Mouse (Mus musculus): ENCODE measurements at regions not wholly inside any gene's neighbourhood (a gene's known extent, or its start where the extent isn't known, plus 50 kb on each side); places are given as distances from the start of the nearest gene placed in this dataset.

GRCm38 (mm10) chr9:23911851-23912250, 185.9 kb upstream of the Npsr1 start:
- Histone ChIP-seq H3K36me3 (ENCODE audit: insufficient read depth) (no peaks in the 10 kb centered on the region), H3K27ac (ENCODE audit: low read depth) (no peak overlapping the region), H3K4me2 (no peak overlapping the region), H3K9ac (no peak overlapping the region), H3K9me3 (ENCODE audit: low read depth, low read length) (no peaks in the 10 kb centered on the region), H3K4me3 (ENCODE audit: low read depth, low read length) (no peak overlapping the region), H3K27me3 (ENCODE audit: insufficient read depth, low read length) (no peaks in the 10 kb centered on the region), H3K4me1 (ENCODE audit: insufficient read depth) (no peaks in the 10 kb centered on the region)
- 92% methylated on average over 1 of the region's 1 CpGs for whole genome bisulfite sequencing
- ATAC-seq (ENCODE audit: insufficient read depth) (no peak), DNase-seq (no peak)
- TF ChIP-seq CTCF (IDR thresholded peaks at IDR 0.05; ENCODE audit: low read depth): no peak

GRCm38 (mm10) chr9:23917345-23917744, 180.5 kb upstream of the Npsr1 start:
- Histone ChIP-seq H3K9ac (no peak overlapping the region), H3K27me3 (ENCODE audit: insufficient read depth, low read length) (no peaks in the 10 kb centered on the region), H3K27ac (ENCODE audit: low read depth) (no peak overlapping the region), H3K4me3 (ENCODE audit: low read depth, low read length) (no peak overlapping the region), H3K4me1 (ENCODE audit: insufficient read depth) (no peaks in the 10 kb centered on the region), H3K36me3 (ENCODE audit: insufficient read depth) (no peaks in the 10 kb centered on the region), H3K9me3 (ENCODE audit: low read depth, low read length) (no peaks in the 10 kb centered on the region), H3K4me2 (no peak overlapping the region)
- 94% methylated on average over 5 of the region's 5 CpGs for WGBS
- TF ChIP-seq CTCF (IDR thresholded peaks at IDR 0.05; ENCODE audit: low read depth): no peak
- ATAC-seq (ENCODE audit: insufficient read depth): no peak
- no peak for DNase-seq

- Histone ChIP-seq H3K9me3 (ENCODE audit: low read depth, low read length) (no peaks in the 10 kb centered on the region), H3K27me3 (ENCODE audit: insufficient read depth, low read length) (no peaks in the 10 kb centered on the region), H3K4me3 (ENCODE audit: low read depth, low read length) (no peak overlapping the region), H3K9ac (no peak overlapping the region), H3K4me1 (ENCODE audit: insufficient read depth) (no peaks in the 10 kb centered on the region), H3K36me3 (ENCODE audit: insufficient read depth) (no peaks in the 10 kb centered on the region), H3K27ac (ENCODE audit: low read depth) (no peak overlapping the region), H3K4me2 (no peak overlapping the region)
- no peak for DNase-seq
- TF ChIP-seq CTCF (IDR thresholded peaks at IDR 0.05; ENCODE audit: low read depth): no peak
- WGBS: 75% methylated on average over 3 of the region's 3 CpGs
- no peak for ATAC-seq (ENCODE audit: insufficient read depth)
These were observed 178.4 kb upstream of the Npsr1 start for GRCm38 (mm10) chr9:23919191-23919904.

- ATAC-seq (ENCODE audit: insufficient read depth) (no peak), DNase-seq (no peak)
- no peak overlapping the region for H3K9ac ChIP-seq
- no peaks in the 10 kb centered on the region for H3K9me3 ChIP-seq (ENCODE audit: low read depth, low read length)
- H3K36me3 ChIP-seq (ENCODE audit: insufficient read depth): no peaks in the 10 kb centered on the region
- TF ChIP-seq CTCF (IDR thresholded peaks at IDR 0.05; ENCODE audit: low read depth): no peak
- H3K4me3 ChIP-seq (ENCODE audit: low read depth, low read length): no peak overlapping the region
- H3K4me2 ChIP-seq: no peak overlapping the region
- H3K4me1 ChIP-seq (ENCODE audit: insufficient read depth): no peaks in the 10 kb centered on the region
- no peaks in the 10 kb centered on the region for H3K27me3 ChIP-seq (ENCODE audit: insufficient read depth, low read length)
- no peak overlapping the region for H3K27ac ChIP-seq (ENCODE audit: low read depth)
These were observed 165.6 kb upstream of the Npsr1 start for GRCm38 (mm10) chr9:23932185-23932584.

GRCm38 (mm10) chr9:23934282-23934681, 163.5 kb upstream of the Npsr1 start:
- H3K4me2 ChIP-seq: no peak overlapping the region
- no peak for ATAC-seq (ENCODE audit: insufficient read depth)
- 68% methylated on average over 3 of the region's 3 CpGs for WGBS
- H3K9me3 ChIP-seq (ENCODE audit: low read depth, low read length): no peaks in the 10 kb centered on the region
- H3K4me1 ChIP-seq (ENCODE audit: insufficient read depth): no peaks in the 10 kb centered on the region
- DNase-seq: no peak
- no peak overlapping the region for H3K4me3 ChIP-seq (ENCODE audit: low read depth, low read length)
- H3K36me3 ChIP-seq (ENCODE audit: insufficient read depth): no peaks in the 10 kb centered on the region
- no peaks in the 10 kb centered on the region for H3K27me3 ChIP-seq (ENCODE audit: insufficient read depth, low read length)
- no peak overlapping the region for H3K27ac ChIP-seq (ENCODE audit: low read depth)
- TF ChIP-seq CTCF (IDR thresholded peaks at IDR 0.05; ENCODE audit: low read depth): no peak
- no peak overlapping the region for H3K9ac ChIP-seq

- no peak for DNase-seq
- H3K36me3 ChIP-seq (ENCODE audit: insufficient read depth): no peaks in the 10 kb centered on the region
- H3K9ac ChIP-seq: no peak overlapping the region
- H3K27ac ChIP-seq (ENCODE audit: low read depth): no peak overlapping the region
- H3K4me1 ChIP-seq (ENCODE audit: insufficient read depth): no peaks in the 10 kb centered on the region
- no peaks in the 10 kb centered on the region for H3K27me3 ChIP-seq (ENCODE audit: insufficient read depth, low read length)
- no peak for ATAC-seq (ENCODE audit: insufficient read depth)
- H3K9me3 ChIP-seq (ENCODE audit: low read depth, low read length): no peaks in the 10 kb centered on the region
- no peak overlapping the region for H3K4me3 ChIP-seq (ENCODE audit: low read depth, low read length)
- 91% methylated on average over 2 of the region's 2 CpGs for WGBS
- H3K4me2 ChIP-seq: no peak overlapping the region
- TF ChIP-seq CTCF (IDR thresholded peaks at IDR 0.05; ENCODE audit: low read depth): no peak
These were observed 145.3 kb upstream of the Npsr1 start for GRCm38 (mm10) chr9:23952543-23952942.

GRCm38 (mm10) chr9:23956593-23956992, 141.2 kb upstream of the Npsr1 start:
- ATAC-seq (ENCODE audit: insufficient read depth): peak; percentile 66
- no peak for TF ChIP-seq CTCF (IDR thresholded peaks at IDR 0.05; ENCODE audit: low read depth)
- DNase-seq: peak; percentile 71

More at GRCm38 (mm10) chr9:23956593-23956992, 141.2 kb upstream of the Npsr1 start:
- Histone ChIP-seq H3K9me3 (ENCODE audit: low read depth, low read length) (no peaks in the 10 kb centered on the region), H3K4me1 (ENCODE audit: insufficient read depth) (no peaks in the 10 kb centered on the region), H3K4me2 (no peak overlapping the region), H3K27ac (ENCODE audit: low read depth) (no peak overlapping the region), H3K36me3 (ENCODE audit: insufficient read depth) (no peaks in the 10 kb centered on the region), H3K4me3 (ENCODE audit: low read depth, low read length) (no peak overlapping the region), H3K27me3 (ENCODE audit: insufficient read depth, low read length) (no peaks in the 10 kb centered on the region), H3K9ac (no peak overlapping the region)
